Mouse (Mus musculus) granulocyte monocyte progenitor cell, adult 5-6 weeks (primary cell): Measurements from ENCODE around the gene Ryr2. TPM values are rescaled to one million over a fixed set of nuclear protein-coding genes. Genes with fewer than 3 reads are reported as not detected.
"Not testable (repeated sequence)": the region's sequence is repeated elsewhere in the genome, so short reads cannot be mapped to it uniquely, and the experiment has no call there.

ENCODE experiments used
- ATAC-seq: replicated peaks from 2 replicates; pipeline ENCODE4 v1.8.0; 2016; ENCODE audit warnings: mild to moderate bottlenecking, moderate TSS enrichment, inconsistent platforms; ENCODE audit not compliant: poor library complexity, severe bottlenecking
- total RNA-seq, 2 experiments: library from RNA; stranded (forward) in 1 of 2; stranded (reverse) in 1 of 2; fragments of 200-712, 200-1000 nt in 1 of 2; fragments of >200 nt in 1 of 2; fragmentation: Nextera tagmentation in 1 of 2; gene quantifications; 2 replicates each; pipeline ENCODE4 v1.2.3; 2014 to 2017

Gene Ryr2
- total RNA-seq, 2 experiments from 2014 or later = not detected

DNA sequence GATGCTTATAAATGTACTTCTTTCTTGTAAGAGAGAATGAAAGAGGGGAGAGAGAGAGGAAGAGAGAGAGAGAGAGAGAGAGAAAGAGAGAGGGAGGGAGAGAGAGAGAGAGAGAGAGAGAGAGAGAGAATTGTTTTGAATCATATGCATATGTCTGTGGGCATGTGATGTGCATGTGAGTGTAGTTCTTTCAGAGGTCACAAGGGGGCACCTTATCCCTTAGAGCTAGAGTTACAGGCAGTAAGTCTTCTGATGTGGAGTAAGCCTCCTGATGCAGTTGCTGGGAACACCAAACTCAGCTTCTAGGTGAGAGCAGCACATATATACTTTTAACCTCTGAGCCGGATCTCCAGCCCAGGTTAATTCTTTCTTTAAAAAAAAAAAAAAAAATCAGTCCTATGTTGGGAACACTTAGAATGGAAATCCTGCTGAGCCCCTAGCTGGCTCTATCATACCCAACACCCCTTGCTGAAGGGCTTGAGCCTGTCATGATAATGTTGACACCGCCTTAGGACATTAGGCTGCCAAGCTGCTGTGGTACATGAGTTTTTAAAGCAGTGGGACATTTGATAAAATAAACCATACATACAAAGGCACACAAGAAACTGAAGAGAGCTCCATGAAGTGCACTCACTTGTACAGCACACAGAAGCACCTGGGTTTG lies 281.1 kb downstream of the Ryr2 start:
- ATAC-seq = no peak

DNA sequence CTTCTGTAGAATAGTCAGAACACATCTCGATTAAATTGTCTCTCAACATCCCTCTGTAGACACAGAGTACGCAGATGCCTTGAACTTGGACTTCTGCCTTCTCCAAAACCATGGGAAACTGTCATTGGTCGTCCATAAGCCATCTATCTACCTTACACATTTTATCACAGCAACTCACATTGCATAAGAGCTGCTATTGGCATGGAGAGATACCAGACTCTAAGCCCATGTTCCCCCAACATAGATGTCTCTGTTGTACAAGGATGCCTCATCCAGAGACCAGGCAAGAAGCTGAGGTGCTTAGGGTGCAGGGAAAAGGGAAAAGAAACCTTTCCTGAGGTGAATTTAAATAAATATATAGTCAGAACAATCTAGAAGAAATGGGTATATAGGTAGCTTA lies 288.0 kb downstream of the Ryr2 start:
- no peak for ATAC-seq

- ATAC-seq = not testable (repeated sequence)
Observed at GRCm38 (mm10) chr13:11809365-11809764, 297.4 kb downstream of the Ryr2 start.

GRCm38 (mm10) chr13:11792536-11792935 lies 314.2 kb downstream of the Ryr2 start:
- no peak for ATAC-seq

GRCm38 (mm10) chr13:11790536-11790935 lies 316.2 kb downstream of the Ryr2 start:
- no peak for ATAC-seq

GRCm38 (mm10) chr13:11782411-11783155 lies 324.2 kb downstream of the Ryr2 start:
- ATAC-seq = no peak

- no peak for ATAC-seq
Observed at GRCm38 (mm10) chr13:11781065-11781464, 325.7 kb downstream of the Ryr2 start.

DNA sequence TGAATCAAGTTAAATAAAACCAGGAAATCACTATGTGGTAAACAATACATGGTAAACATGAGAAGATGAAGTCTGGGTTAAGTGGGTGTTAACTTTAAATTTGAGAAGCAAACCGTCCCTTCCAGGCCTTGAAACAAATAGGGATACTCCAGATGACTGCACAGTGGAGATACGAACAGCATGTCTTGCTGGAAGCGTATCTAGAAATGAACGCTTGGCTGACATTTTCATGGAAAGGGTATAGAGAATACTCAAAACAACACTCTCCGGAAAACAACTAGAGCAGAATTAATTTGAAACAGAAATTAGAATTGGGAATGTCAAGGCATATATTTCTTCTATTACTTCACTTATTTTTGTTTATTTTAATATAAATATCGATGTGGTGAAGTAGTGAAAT lies 329.0 kb downstream of the Ryr2 start:
- ATAC-seq = no peak

GRCm38 (mm10) chr13:11772173-11772572 lies 334.6 kb downstream of the Ryr2 start:
- ATAC-seq = no peak

- ATAC-seq = no peak
Observed at GRCm38 (mm10) chr13:11766899-11767298, 339.8 kb downstream of the Ryr2 start.

DNA sequence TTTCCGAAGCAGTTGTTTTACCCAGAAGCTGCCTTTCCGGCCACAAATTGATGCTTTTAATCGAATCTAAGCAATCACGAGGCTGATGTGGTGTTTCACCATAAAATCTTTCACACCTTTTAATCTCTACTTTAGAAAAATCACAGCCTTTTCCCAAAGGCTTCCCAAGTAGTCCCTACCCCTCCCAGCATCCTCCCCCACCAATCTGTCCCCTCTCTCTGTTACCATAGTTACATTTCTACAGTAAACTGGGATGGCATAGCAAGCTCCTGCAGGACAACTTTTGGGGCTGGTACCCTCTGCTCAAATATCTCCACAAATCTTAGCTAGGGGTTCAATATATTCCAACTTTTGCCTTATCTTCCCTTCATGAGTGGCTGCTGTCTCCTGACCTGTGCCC lies 342.8 kb downstream of the Ryr2 start:
- ATAC-seq = no peak

- no peak; the same call in 1 of the 2 replicates for ATAC-seq
Observed at GRCm38 (mm10) chr13:11763104-11763503, 343.6 kb downstream of the Ryr2 start.

DNA sequence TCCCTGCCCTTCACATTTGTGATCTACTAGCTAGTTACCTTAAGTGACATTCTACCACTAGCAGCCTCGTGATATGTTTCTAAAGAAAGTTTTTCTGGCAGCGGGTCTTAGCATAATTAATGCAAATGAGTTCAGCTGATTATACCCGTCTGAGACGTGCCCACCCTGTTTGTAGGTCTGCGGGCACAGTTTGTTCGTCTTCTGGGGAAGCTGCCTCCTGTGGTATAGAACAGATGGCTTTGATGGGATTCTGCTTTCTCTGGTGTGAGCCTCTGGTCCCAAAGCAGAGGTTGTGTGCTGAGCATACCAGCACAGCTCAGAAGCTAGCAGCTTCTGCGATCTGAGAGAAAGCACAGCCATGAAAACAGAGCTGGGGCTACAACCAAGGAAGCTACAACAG lies 348.9 kb downstream of the Ryr2 start:
- ATAC-seq = no peak

DNA sequence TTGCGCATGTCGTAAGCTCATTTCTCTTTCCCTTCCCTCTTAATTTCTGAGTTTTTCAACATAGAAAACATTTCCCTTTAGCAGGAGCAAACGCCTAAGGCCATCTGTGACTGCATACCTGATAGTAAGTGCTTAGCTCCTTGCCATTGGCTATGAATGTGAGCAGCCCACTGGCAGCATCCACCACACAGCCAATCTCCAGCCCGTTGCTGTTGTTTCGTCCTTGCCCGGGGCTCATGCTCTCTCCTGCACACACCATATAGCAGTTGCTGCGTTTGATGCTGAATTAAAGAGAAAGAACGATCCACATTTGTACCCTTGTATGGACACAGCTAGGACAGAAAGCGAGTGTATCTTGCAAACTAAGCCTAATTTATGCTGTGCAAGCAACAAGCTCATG lies 361.3 kb downstream of the Ryr2 start:
- ATAC-seq = no peak

DNA sequence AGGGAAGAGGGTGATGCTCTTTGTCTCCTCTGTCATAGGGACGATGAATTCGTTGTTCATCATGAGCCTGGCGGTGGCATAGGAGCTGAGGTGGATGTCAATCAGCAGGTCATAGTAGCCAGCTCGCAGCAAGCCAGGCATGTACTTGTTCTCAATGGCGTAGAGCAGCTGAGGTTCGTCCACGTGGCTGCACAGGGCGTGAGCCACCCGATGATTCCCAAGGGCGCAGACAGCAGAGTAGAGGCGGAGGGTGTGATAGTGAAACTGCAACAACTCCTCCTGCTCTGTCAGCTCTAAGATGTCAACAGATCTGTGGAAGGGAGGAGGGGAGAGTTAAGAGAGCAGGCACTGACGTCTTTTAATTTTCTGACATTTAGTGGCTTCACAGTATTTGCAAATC lies 368.5 kb downstream of the Ryr2 start:
- no peak for ATAC-seq

DNA sequence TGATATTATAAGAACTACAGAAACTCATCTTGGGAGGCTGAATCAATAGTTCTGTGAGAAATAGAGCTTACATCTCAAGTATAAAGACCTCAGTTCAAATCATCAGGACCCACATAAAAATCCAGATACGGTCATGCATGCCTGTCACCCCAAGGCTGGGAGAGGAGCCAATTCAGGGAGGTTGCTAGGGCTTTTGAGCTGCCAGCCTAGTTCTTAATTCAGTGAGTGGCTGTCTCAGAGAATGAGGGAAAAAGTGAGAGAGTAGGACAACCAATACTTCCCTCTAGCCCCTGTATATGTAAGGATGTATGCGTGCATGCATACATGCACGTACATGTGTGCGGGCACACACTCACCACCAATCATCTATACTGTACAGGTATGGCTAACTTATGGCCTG lies 390.5 kb downstream of the Ryr2 start:
- ATAC-seq = no peak

- ATAC-seq = no peak
Observed at GRCm38 (mm10) chr13:11709708-11710471, 396.9 kb downstream of the Ryr2 start.

GRCm38 (mm10) chr13:11701721-11702120 lies 405.0 kb downstream of the Ryr2 start:
- no peak for ATAC-seq

- ATAC-seq = no peak
Observed at GRCm38 (mm10) chr13:11696496-11696895, 410.2 kb downstream of the Ryr2 start.

DNA sequence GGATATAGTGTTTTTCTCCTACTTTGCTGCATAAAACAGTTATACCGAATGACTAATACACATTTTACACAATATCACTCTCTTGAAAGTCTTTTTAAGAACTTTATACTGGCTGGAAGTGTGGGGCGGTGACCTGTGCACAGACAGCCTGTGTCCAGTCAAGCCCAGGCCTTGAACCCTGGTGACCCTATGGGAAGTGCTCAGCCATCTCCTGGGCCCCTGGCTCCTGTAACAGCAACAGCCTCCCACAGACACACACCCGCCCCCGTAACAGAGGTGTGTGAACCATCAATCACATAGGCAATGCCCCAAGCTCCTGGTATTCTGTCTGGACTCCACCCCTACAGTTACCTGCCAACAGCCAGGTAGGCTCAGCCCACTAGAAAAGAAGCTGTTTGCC lies 424.9 kb downstream of the Ryr2 start:
- ATAC-seq = no peak

DNA sequence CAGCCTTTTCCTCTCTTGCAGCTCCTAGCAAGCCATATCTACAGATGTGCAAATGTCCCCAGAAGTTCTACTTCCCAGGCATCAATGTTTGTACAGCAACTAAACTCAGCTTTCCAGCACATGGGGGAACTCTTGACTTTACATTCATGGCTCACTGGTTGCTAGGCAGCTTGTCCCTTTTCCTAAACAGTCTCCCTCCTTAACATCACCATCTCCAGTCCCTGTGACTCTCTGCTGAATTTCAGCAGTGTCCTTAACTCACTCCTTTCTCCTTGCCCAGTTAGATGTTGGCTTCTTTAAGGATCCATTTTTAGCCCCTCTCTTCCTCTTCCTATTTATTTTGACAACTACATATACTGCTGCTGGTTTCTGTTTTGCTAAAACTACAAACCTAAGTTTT lies 443.9 kb downstream of the Ryr2 start:
- no peak for ATAC-seq
